Mouse (Mus musculus): ENCODE measurements around the gene March6.

- TF ChIP-seq CTCF (IDR thresholded peaks at IDR 0.05; ENCODE audit: low read depth) = no peak
- TF ChIP-seq EP300 (IDR thresholded peaks at IDR 0.05; ENCODE audit: low read depth) = no peak
These were observed 57.9 kb downstream of the March6 start for GRCm38 (mm10) chr15:31472645-31473574.
